Mouse (Mus musculus) hindbrain, postnatal 0 days (tissue): ENCODE results near the gene Hsd17b14. TPM values are rescaled to one million over a fixed set of nuclear protein-coding genes. Genes with fewer than 3 reads are reported as not detected.
A peak's percentile ranks its signal among the peaks of the same experiment; 100 is the strongest.

Experiments
- ATAC-seq: fragments of 200-750 bp; cut with Nextera tagmentation; 2 replicates; pipeline ENCODE4 v1.8.0; 2017; ENCODE audit warnings: mild to moderate bottlenecking, moderate TSS enrichment, moderate library complexity
- DNase-seq: peaks from one replicate; pipeline ENCODE4 v3.0.0-alpha.2; 2015; ENCODE audit warnings: low spot score
- H3K27ac ChIP-seq: fragments of 300-500 bp; sonication (generic); 2 replicates; pipeline ENCODE4 v1.5.1; 2014; ENCODE audit warnings: mild to moderate bottlenecking
- H3K27me3 ChIP-seq: fragments of 300-500 bp; sonication (generic); 2 replicates; pipeline ENCODE4 v1.6.1; 2014; ENCODE audit warnings: low read length, mixed read lengths; ENCODE audit not compliant: insufficient read depth
- H3K36me3 ChIP-seq: fragments of 300-500 bp; sonication (generic); 2 replicates; pipeline ENCODE4 v1.6.1; 2014; ENCODE audit warnings: low read length, mixed read lengths; ENCODE audit not compliant: insufficient read depth
- H3K4me1 ChIP-seq: fragments of 300-500 bp; sonication (generic); 2 replicates; pipeline ENCODE4 v1.6.1; 2014; ENCODE audit warnings: antibody characterized with exemption, low read length, mixed read lengths; ENCODE audit not compliant: insufficient read depth
- H3K4me2 ChIP-seq: fragments of 300-500 bp; sonication (generic); 2 replicates; pipeline ENCODE4 v1.6.1; 2014; ENCODE audit warnings: low read depth, mild to moderate bottlenecking, low read length, moderate library complexity, mixed read lengths
- H3K4me3 ChIP-seq: fragments of 300-500 bp; sonication (generic); 2 replicates; pipeline ENCODE4 v1.5.1; 2014; ENCODE audit warnings: low read length
- H3K9ac ChIP-seq: fragments of 300-500 bp; sonication (generic); replicated peaks from 2 replicates; pipeline ENCODE4 v1.6.1; 2014; ENCODE audit warnings: mild to moderate bottlenecking, low read length, moderate library complexity, mixed read lengths
- H3K9me3 ChIP-seq: fragments of 300-500 bp; sonication (generic); 2 replicates; pipeline ENCODE4 v1.6.1; 2016; ENCODE audit warnings: low read length, mixed read lengths
- CTCF ChIP-seq: IDR thresholded peaks from 2 replicates; pipeline ENCODE4 v1.5.1; 2016; ENCODE audit warnings: antibody characterized with exemption, control low read depth, low read depth
- WGBS: fragments of 180-500 bp; shearing (Covaris S2); extraction: QIAGEN DNeasy Blood & Tissue Kit; methylation state at CpG from one replicate; pipeline ENCODE4 v1.1.7; 2014; 5-methylcytosine and 5-hydroxymethylcytosine counted together
- polyA plus RNA-seq: library from polyadenylated mRNA; unstranded; fragments of >200 nt; fragmentation: Nextera tagmentation; extraction: Ambion mirVana; gene quantifications from 2 replicates; pipeline ENCODE4 v1.2.1, GENCODE M21; 2015
- total RNA-seq: library from RNA; depleted of rRNA; stranded (reverse); fragments of >200 nt; gene quantifications from 2 replicates; pipeline ENCODE4 v1.2.3, GENCODE M21; 2014

Gene Hsd17b14
- total and polyA plus RNA-seq, 2 experiments from 2014 or later: 0.89 TPM; not detected in 1

DNA sequence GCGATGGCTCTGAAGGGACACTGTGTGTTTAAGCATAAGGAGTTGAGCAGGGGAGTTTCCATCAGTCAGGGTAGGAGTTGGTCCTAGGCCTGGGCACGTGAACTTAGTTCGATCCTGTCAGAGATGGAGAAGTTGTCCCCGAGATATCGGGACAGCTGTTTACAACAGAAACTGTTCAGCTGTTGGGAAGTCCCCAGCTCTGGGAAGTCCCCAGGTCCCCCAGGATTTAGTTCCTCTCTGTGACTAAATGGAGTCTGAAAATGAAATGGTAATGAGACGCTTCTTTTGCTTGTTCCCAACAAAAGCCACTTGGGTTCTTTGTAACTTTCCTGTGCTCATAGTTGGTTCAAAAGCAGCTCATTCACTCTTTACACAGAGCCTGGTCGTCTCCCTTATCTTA is 37.2 kb downstream of the Hsd17b14 start:
- WGBS: 71% methylated on average over 7 of the region's 7 CpGs
- Histone ChIP-seq H3K4me1 (no peaks in the 10 kb centered on the region), H3K9me3 (no peaks in the 10 kb centered on the region), H3K4me2 (no peak overlapping the region), H3K9ac (no peak overlapping the region), H3K27me3 (no peaks in the 10 kb centered on the region), H3K36me3 (no peaks in the 10 kb centered on the region), H3K4me3 (no peak overlapping the region), H3K27ac (no peak overlapping the region)
- DNase-seq (no peak), ATAC-seq (no peak)
- no peak for TF ChIP-seq CTCF

DNA sequence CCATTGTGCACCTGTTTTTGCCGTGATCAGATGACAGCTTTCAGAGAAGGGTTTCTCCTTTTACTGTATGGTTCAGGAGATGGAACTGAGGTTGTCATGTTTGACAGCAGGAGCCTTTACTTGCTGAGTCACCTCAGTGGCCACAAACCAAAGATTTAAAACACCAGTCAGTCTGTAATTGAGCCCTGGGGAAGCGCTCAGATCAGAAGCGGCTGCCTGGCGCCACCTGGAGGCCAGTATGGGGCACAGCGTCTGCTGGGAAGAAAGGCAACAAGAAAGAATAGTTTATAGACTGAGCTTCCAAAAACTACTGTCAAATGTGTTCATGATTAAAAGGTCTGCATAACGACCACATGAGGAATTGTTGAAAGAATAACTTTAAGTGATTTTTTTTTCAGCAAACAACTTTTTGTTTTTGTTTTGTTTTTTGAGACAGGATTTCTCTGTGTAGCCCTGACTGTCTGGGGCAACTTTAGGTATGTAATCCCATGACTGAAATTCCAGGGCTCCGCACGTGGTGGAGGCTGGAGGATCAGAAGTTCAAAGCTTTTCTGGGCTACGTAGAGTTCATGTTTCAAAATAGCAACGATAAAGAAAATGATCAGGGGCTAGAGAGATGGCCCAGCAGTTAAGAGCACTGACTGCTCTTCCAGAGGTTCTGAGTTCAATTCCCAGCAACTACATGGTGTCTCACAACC is 38.6 kb downstream of the Hsd17b14 start:
- peak; percentile 91 for TF ChIP-seq CTCF
- 24% methylated on average over 10 of the region's 10 CpGs for WGBS
- no peak overlapping the region for H3K4me3 ChIP-seq
- ATAC-seq (no peak), DNase-seq (peak; percentile 82)
- H3K27ac ChIP-seq: no peak overlapping the region
- H3K4me2 ChIP-seq: no peak overlapping the region
- H3K4me1 ChIP-seq: no peaks in the 10 kb centered on the region
- H3K9ac ChIP-seq: no peak overlapping the region
- no peaks in the 10 kb centered on the region for H3K27me3 ChIP-seq
- no peaks in the 10 kb centered on the region for H3K36me3 ChIP-seq
- no peaks in the 10 kb centered on the region for H3K9me3 ChIP-seq

DNA sequence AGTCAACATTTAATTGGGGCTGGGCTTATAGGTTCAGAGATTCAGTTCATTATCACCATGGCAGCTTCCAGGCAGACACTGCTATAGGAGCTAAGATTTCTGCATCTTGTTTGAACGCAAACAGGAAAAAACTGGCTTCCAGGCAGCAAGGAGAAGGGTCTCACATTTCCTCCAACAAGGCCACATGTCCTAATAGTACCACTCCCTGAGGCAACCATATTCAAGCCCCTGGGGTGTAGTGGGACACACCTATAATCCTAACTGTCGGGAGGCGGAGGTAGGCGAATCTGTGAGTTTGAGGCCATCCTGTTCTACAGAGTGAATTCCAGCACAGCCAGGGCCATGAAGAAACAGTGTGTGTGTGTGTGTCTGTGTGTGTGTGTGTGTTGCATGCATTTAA is 40.5 kb downstream of the Hsd17b14 start:
- Histone ChIP-seq H3K4me1 (no peaks in the 10 kb centered on the region), H3K9ac (no peak overlapping the region), H3K4me2 (no peak overlapping the region), H3K27ac (no peak overlapping the region), H3K4me3 (no peak overlapping the region), H3K36me3 (no peaks in the 10 kb centered on the region), H3K9me3 (no peaks in the 10 kb centered on the region), H3K27me3 (no peaks in the 10 kb centered on the region)
- DNase-seq (no peak), ATAC-seq (no peak)
- 82% methylated on average over 4 of the region's 4 CpGs for WGBS
- no peak for TF ChIP-seq CTCF

DNA sequence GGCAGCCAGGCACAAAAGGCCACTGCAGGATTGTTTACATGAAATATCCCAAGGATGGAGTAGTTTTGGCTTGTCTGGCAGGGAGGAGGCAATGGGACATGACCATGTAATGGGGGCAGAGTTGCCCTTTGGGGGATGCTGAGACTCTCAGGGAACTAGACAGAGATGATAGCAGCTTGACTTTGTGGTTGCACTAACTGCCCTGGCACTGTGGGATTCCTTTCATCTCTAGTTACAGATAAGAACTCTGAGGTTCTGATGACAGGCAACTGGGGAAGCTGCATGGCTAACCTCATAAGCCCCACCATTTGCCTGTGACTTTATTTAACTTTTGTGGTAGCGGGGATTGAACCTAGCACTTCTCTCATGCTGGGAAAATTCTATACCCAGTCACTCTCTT is 41.4 kb downstream of the Hsd17b14 start:
- H3K4me3 ChIP-seq: no peak overlapping the region
- no peaks in the 10 kb centered on the region for H3K36me3 ChIP-seq
- DNase-seq (no peak), ATAC-seq (no peak)
- TF ChIP-seq CTCF: no peak
- WGBS: 70% methylated on average over 1 of the region's 1 CpGs
- H3K27ac ChIP-seq: no peak overlapping the region
- no peak overlapping the region for H3K4me2 ChIP-seq
- H3K9me3 ChIP-seq: no peaks in the 10 kb centered on the region
- no peak overlapping the region for H3K9ac ChIP-seq
- no peaks in the 10 kb centered on the region for H3K27me3 ChIP-seq
- no peaks in the 10 kb centered on the region for H3K4me1 ChIP-seq

DNA sequence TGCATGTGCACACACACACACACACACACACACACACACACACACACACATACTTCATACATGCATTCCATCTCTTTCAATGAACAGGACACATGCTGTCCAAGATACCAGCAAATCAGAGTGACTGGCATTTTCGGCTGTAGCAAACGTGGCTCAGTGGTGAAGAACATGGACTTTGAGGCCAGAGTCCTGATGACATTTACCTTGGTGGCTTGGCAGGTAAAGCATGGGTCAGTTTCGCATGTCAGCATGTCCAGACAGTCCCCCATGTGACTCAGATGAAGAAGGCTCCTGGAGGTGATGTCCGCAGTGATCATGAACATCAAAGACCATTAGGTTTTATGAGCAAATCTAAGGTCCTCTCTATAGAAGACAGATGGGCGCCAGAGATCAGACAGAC is 42.3 kb downstream of the Hsd17b14 start:
- WGBS: 91% methylated on average over 5 of the region's 5 CpGs
- ATAC-seq (no peak), DNase-seq (no peak)
- no peak overlapping the region for H3K9ac ChIP-seq
- H3K4me1 ChIP-seq: no peaks in the 10 kb centered on the region
- H3K27ac ChIP-seq: no peak overlapping the region
- no peak overlapping the region for H3K4me3 ChIP-seq
- H3K9me3 ChIP-seq: no peaks in the 10 kb centered on the region
- no peak for TF ChIP-seq CTCF
- no peaks in the 10 kb centered on the region for H3K27me3 ChIP-seq
- no peaks in the 10 kb centered on the region for H3K36me3 ChIP-seq
- H3K4me2 ChIP-seq: no peak overlapping the region

DNA sequence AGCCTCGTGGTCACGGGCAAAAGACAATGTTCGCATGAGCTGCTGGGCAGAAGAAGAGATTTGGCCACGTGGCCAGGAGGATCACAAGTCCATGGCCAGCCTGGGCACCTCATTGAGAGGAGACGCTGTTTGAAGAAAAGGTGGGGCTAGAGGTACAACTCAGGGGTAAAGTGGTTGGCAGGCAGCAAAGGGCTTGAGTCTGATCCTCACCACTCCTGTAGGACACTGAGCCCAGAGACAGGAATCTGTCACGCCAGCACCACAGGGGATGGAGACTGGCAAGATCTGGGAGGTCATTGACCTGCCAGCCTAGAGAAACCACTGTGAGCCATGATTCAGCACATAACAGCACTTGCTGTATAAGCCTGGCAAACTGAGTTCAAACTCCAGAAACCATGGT is 42.8 kb downstream of the Hsd17b14 start:
- Histone ChIP-seq H3K27ac (no peak overlapping the region), H3K4me3 (no peak overlapping the region), H3K9ac (no peak overlapping the region), H3K4me1 (no peaks in the 10 kb centered on the region), H3K9me3 (no peaks in the 10 kb centered on the region), H3K36me3 (no peaks in the 10 kb centered on the region), H3K27me3 (no peaks in the 10 kb centered on the region), H3K4me2 (no peak overlapping the region)
- no peak for DNase-seq
- no peak for TF ChIP-seq CTCF
- WGBS: 74% methylated on average over 6 of the region's 6 CpGs
- ATAC-seq: no peak
